Mouse (Mus musculus) CH12F3 (cell line): Measurements from ENCODE around the gene Fbxo4.

Experiments
- in situ Hi-C: fragments of 300-500 bp; cut with MboI; formaldehyde crosslinking; loops from 2 replicates; pipeline ENCODE4 v1.14.3; 2020; ENCODE audit warnings: low sequenced_read_pairs

Fbxo4 gene

GRCm38 (mm10) chr15:3984876-3985275 lies 5.5 kb upstream of the Fbxo4 start:
- in situ Hi-C loops: loop anchor here (25.0 kb wide), 1 partner anchor 1127 kb away; the partner anchor contains the start of genes Card6 and Rpl37

GRCm38 (mm10) chr15:3982732-3983131 lies 3.4 kb upstream of the Fbxo4 start:
- in situ Hi-C loops: loop anchor here (25.0 kb wide), 1 partner anchor 1130 kb away; the partner anchor contains the start of genes Card6 and Rpl37

GRCm38 (mm10) chr15:3979871-3980270 lies 498 bp upstream of the Fbxo4 start:
- in situ Hi-C loops: loop anchor here (25.0 kb wide), 1 partner anchor 1132 kb away; the partner anchor contains the start of genes Card6 and Rpl37

- in situ Hi-C loops: loop anchor here (25.0 kb wide), 1 partner anchor 1134 kb away; the partner anchor contains the start of genes Card6 and Rpl37
These were observed 1.1 kb downstream of the Fbxo4 start for GRCm38 (mm10) chr15:3978279-3978678.

- in situ Hi-C loops: no loop called here
These were observed 6.1 kb downstream of the Fbxo4 start for GRCm38 (mm10) chr15:3973300-3973699.

GRCm38 (mm10) chr15:3970193-3970592 lies 9.2 kb downstream of the Fbxo4 start:
- in situ Hi-C loops: no loop called here

- in situ Hi-C loops: no loop called here
These were observed 9.6 kb downstream of the Fbxo4 start for GRCm38 (mm10) chr15:3969743-3970142.

GRCm38 (mm10) chr15:3962251-3962650 lies 17.1 kb downstream of the Fbxo4 start:
- in situ Hi-C loops: no loop called here

- in situ Hi-C loops: no loop called here
These were observed 19.3 kb downstream of the Fbxo4 start for GRCm38 (mm10) chr15:3960094-3960493.

- in situ Hi-C loops: no loop called here
These were observed 21.4 kb downstream of the Fbxo4 start for GRCm38 (mm10) chr15:3957982-3958381.

- in situ Hi-C loops: no loop called here
These were observed 24.4 kb downstream of the Fbxo4 start for GRCm38 (mm10) chr15:3954971-3955370.

GRCm38 (mm10) chr15:3938132-3938531 lies 41.2 kb downstream of the Fbxo4 start:
- in situ Hi-C loops: no loop called here

- in situ Hi-C loops: no loop called here
These were observed 43.3 kb downstream of the Fbxo4 start for GRCm38 (mm10) chr15:3936056-3936455.

- in situ Hi-C loops: no loop called here
These were observed 45.9 kb downstream of the Fbxo4 start for GRCm38 (mm10) chr15:3933466-3933865.

GRCm38 (mm10) chr15:3931931-3932330 lies 47.4 kb downstream of the Fbxo4 start:
- in situ Hi-C loops: no loop called here
